Mouse (Mus musculus) ovary, postnatal 36 days (tissue): ENCODE data around the gene Ppig.
"Not testable (repeated sequence)": the region's sequence is repeated elsewhere in the genome, so short reads cannot be mapped to it uniquely, and the experiment has no call there.

Source experiments
- DNase-seq: peaks from one replicate; pipeline ENCODE4 v3.0.0; 2022; ENCODE audit warnings: low spot score, mixed read lengths

Gene Ppig

GRCm38 (mm10) chr2:69722273-69722649 is at the start of gene Ppig:
TSS of gene Ppig (plus strand) at chr2:69722545.
- no peak for DNase-seq

GRCm38 (mm10) chr2:69673723-69674122 is 48.6 kb upstream of the Ppig start:
- DNase-seq, result no peak

- no peak for DNase-seq
Measured at GRCm38 (mm10) chr2:69675266-69675665, 47.1 kb upstream of the Ppig start.

- DNase-seq, result no peak
Measured at GRCm38 (mm10) chr2:69676713-69677112, 45.6 kb upstream of the Ppig start.

- not testable (repeated sequence) for DNase-seq
Measured at GRCm38 (mm10) chr2:69677215-69677614, 45.1 kb upstream of the Ppig start.

- DNase-seq, result no peak
Measured at GRCm38 (mm10) chr2:69679990-69680389, 42.4 kb upstream of the Ppig start.

- no peak for DNase-seq
Measured at GRCm38 (mm10) chr2:69681931-69682330, 40.4 kb upstream of the Ppig start.

GRCm38 (mm10) chr2:69683036-69683805 is 39.1 kb upstream of the Ppig start:
- DNase-seq, result no peak

GRCm38 (mm10) chr2:69684488-69684887 is 37.9 kb upstream of the Ppig start:
- DNase-seq, result no peak

- no peak for DNase-seq
Measured at GRCm38 (mm10) chr2:69690214-69690613, 32.1 kb upstream of the Ppig start.

GRCm38 (mm10) chr2:69690843-69691242 is 31.5 kb upstream of the Ppig start:
- DNase-seq, result no peak

GRCm38 (mm10) chr2:69693501-69693900 is 28.8 kb upstream of the Ppig start:
- no peak for DNase-seq

GRCm38 (mm10) chr2:69700446-69700845 is 21.9 kb upstream of the Ppig start:
- no peak for DNase-seq

GRCm38 (mm10) chr2:69712171-69712570 is 10.2 kb upstream of the Ppig start:
- DNase-seq, result no peak

GRCm38 (mm10) chr2:69712981-69713625 is 9.2 kb upstream of the Ppig start, which contains the start of gene Fastkd1:
TSS of gene Fastkd1 (minus strand) at chr2:69713516.
- DNase-seq, result peak; percentile 80

GRCm38 (mm10) chr2:69713626-69714014 is 8.7 kb upstream of the Ppig start:
- DNase-seq, result no peak

- no peak for DNase-seq
Measured at GRCm38 (mm10) chr2:69714126-69714525, 8.2 kb upstream of the Ppig start.

- DNase-seq, result no peak
Measured at GRCm38 (mm10) chr2:69716483-69716882, 5.9 kb upstream of the Ppig start.

- DNase-seq, result no peak
Measured at GRCm38 (mm10) chr2:69719121-69719520, 3.2 kb upstream of the Ppig start.

- DNase-seq, result peak; percentile 90
Measured at GRCm38 (mm10) chr2:69722650-69723518, 539 bp downstream of the Ppig start.

- DNase-seq, result no peak
Measured at GRCm38 (mm10) chr2:69723519-69723825, 1.1 kb downstream of the Ppig start.

- DNase-seq, result no peak
Measured at GRCm38 (mm10) chr2:69745091-69745490, 22.7 kb downstream of the Ppig start.

- no peak for DNase-seq
Measured at GRCm38 (mm10) chr2:69760980-69761379, 38.6 kb downstream of the Ppig start.
